Mouse (Mus musculus): Measurements from ENCODE around the gene Begain. TPM values are rescaled to one million over a fixed set of nuclear protein-coding genes. Genes with fewer than 3 reads are reported as not detected.

The Begain gene
- 16.4 and 20.4 TPM in 2 replicates for polyA plus RNA-seq (2014; fragmentation: Nextera tagmentation; extraction: Ambion mirVana)

- H3K9ac ChIP-seq (ENCODE audit: low read length), result peak within 1 kb of the TSS; percentile 80
- peak within 1 kb of the TSS; percentile 84 for H3K4me2 ChIP-seq (ENCODE audit: low read length)
- WGBS, result 2% methylated on average over 33 of the region's 48 CpGs
- H3K27ac ChIP-seq (ENCODE audit: low read depth, low read length), result 0 out of 2 replicates have a peak within 1 kb of the TSS, but pooled peaks have one; percentile 14
- 0 out of 2 replicates have a peak, but pooled peaks cover 6% of the 10 kb centered on the region for H3K27me3 ChIP-seq (replicated peaks; ENCODE audit: control insufficient read depth, insufficient read depth, low read length)
- DNase-seq (ENCODE audit: low spot score) (peak; percentile 29), ATAC-seq (peak; percentile 71)
- no peaks in the 10 kb centered on the region for H3K36me3 ChIP-seq (ENCODE audit: control insufficient read depth, insufficient read depth, low read length)
- peaks cover 5% of the 10 kb centered on the region; the same call in 1 of the 2 replicates for H3K4me1 ChIP-seq (ENCODE audit: control insufficient read depth, insufficient read depth, low read length)
- peak within 1 kb of the TSS; percentile 51 for H3K4me3 ChIP-seq (ENCODE audit: low read depth, low read length)
- no peaks in the 10 kb centered on the region for H3K9me3 ChIP-seq (replicated peaks; ENCODE audit: control insufficient read depth, low read length)
Measured at GRCm38 (mm10) chr12:109068167-109068653, at the start of gene Begain. Gene Begain (minus strand): TSS chr12:109068217.

- ATAC-seq (no peak), DNase-seq (ENCODE audit: low spot score) (no peak)
- Histone ChIP-seq H3K27ac (ENCODE audit: low read depth, low read length) (no peak overlapping the region), H3K4me3 (ENCODE audit: low read depth, low read length) (no peak overlapping the region), H3K9me3 (replicated peaks; ENCODE audit: control insufficient read depth, low read length) (no peaks in the 10 kb centered on the region), H3K9ac (ENCODE audit: low read length) (no peak overlapping the region), H3K27me3 (replicated peaks; ENCODE audit: control insufficient read depth, insufficient read depth, low read length) (no peaks in the 10 kb centered on the region), H3K4me1 (ENCODE audit: control insufficient read depth, insufficient read depth, low read length) (peaks cover 13% of the 10 kb centered on the region), H3K36me3 (ENCODE audit: control insufficient read depth, insufficient read depth, low read length) (no peaks in the 10 kb centered on the region), H3K4me2 (ENCODE audit: low read length) (no peak overlapping the region)
- 70% methylated on average over 8 of the region's 8 CpGs for WGBS
Measured at GRCm38 (mm10) chr12:109115707-109116106, 47.7 kb upstream of the Begain start.

DNA sequence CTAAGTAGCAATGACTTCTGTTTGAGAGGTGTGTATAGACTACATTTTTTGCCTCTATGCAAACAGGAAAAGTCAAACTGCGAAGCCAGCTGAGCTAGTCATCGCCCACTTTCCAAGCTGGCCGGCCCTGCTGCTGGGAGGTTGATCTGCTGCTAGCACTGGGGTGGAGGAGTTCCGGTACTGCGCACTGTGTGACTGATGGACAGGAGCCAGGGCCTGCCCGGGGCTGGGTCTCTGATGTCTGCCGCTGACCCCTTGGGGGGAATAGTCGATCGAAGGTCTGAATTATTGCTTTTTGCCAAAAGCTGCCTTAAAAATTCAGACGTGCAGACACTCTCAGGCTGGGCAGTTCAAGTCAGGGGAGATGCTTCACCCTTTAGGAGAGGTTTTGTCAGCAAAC is 47.1 kb upstream of the Begain start:
- Histone ChIP-seq H3K27ac (ENCODE audit: low read depth, low read length) (no peak overlapping the region), H3K36me3 (ENCODE audit: control insufficient read depth, insufficient read depth, low read length) (no peaks in the 10 kb centered on the region), H3K4me2 (ENCODE audit: low read length) (no peak overlapping the region), H3K9ac (ENCODE audit: low read length) (no peak overlapping the region), H3K4me1 (ENCODE audit: control insufficient read depth, insufficient read depth, low read length) (peaks cover 13% of the 10 kb centered on the region), H3K9me3 (replicated peaks; ENCODE audit: control insufficient read depth, low read length) (no peaks in the 10 kb centered on the region), H3K27me3 (replicated peaks; ENCODE audit: control insufficient read depth, insufficient read depth, low read length) (no peaks in the 10 kb centered on the region), H3K4me3 (ENCODE audit: low read depth, low read length) (no peak overlapping the region)
- DNase-seq (ENCODE audit: low spot score) (no peak), ATAC-seq (no peak)
- WGBS, result 90% methylated on average over 10 of the region's 10 CpGs

DNA sequence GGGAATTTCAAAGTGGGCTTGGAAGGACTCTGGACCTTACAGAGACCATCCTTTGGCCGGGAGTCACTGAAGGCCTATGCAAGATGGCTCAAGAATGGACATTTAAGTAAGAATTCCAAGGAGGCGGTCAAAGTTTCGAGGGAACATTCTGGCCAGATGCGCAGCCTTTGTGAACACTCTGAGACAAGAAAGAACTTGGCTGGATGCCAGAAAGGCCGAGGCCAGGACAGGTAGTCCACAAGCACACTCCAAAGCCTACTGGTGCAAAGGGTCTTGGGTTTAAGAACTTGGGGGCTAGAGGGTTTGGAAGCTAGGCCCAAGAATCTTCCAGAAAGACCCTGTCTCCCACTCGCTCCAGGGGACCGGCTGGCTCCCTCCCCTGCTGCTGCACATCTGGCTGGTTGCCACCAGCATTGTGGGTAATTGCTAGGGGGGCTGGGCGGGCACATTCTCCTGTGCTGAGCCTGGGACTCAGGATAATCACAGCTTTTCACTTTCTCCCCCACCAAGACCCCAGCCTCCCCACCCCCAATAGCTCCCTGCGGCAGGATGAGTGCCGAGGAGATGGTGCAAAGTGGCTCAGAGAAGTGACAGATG is 45.1 kb upstream of the Begain start:
- Histone ChIP-seq H3K9me3 (replicated peaks; ENCODE audit: control insufficient read depth, low read length) (no peaks in the 10 kb centered on the region), H3K27me3 (replicated peaks; ENCODE audit: control insufficient read depth, insufficient read depth, low read length) (no peaks in the 10 kb centered on the region), H3K4me1 (ENCODE audit: control insufficient read depth, insufficient read depth, low read length) (peaks cover 13% of the 10 kb centered on the region), H3K4me3 (ENCODE audit: low read depth, low read length) (no peak overlapping the region), H3K27ac (ENCODE audit: low read depth, low read length) (peak overlapping the region; percentile 35), H3K36me3 (ENCODE audit: control insufficient read depth, insufficient read depth, low read length) (no peaks in the 10 kb centered on the region), H3K9ac (ENCODE audit: low read length) (no peak overlapping the region), H3K4me2 (ENCODE audit: low read length) (no peak overlapping the region)
- 32% methylated on average over 10 of the region's 10 CpGs for WGBS
- ATAC-seq, result peak; percentile 80
- DNase-seq (ENCODE audit: low spot score), result peak; percentile 73

- peak; percentile 48 for ATAC-seq
- Histone ChIP-seq H3K27me3 (replicated peaks; ENCODE audit: control insufficient read depth, insufficient read depth, low read length) (no peaks in the 10 kb centered on the region), H3K9ac (ENCODE audit: low read length) (no peak overlapping the region), H3K4me3 (ENCODE audit: low read depth, low read length) (no peak overlapping the region), H3K4me2 (ENCODE audit: low read length) (no peak overlapping the region), H3K4me1 (ENCODE audit: control insufficient read depth, insufficient read depth, low read length) (peaks cover 13% of the 10 kb centered on the region), H3K27ac (ENCODE audit: low read depth, low read length) (peak overlapping the region; percentile 35), H3K36me3 (ENCODE audit: control insufficient read depth, insufficient read depth, low read length) (no peaks in the 10 kb centered on the region), H3K9me3 (replicated peaks; ENCODE audit: control insufficient read depth, low read length) (no peaks in the 10 kb centered on the region)
- WGBS, result 21% methylated on average over 9 of the region's 9 CpGs
- DNase-seq (ENCODE audit: low spot score), result peak; percentile 56
Measured at GRCm38 (mm10) chr12:109112354-109112995, 44.5 kb upstream of the Begain start.

DNA sequence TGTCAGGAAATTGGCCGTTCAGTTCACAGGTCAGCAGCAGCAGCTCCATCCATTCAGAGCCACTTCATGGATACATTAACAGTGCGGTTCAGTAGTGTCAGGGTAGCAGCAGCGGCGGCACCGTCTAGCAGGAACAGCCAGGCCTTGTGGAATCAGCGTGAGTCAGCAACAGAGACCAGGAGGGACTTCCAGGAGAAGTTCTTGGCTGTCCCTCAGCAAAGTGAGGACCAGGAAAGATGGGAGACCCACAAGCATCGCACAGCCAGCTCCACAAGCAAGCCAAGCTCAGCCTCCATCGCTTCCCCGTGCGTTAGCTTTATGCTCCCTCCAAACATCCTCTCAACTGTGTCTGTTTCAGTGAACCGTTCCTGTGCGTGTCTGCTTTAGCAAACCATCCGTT is 40.9 kb upstream of the Begain start:
- 88% methylated on average over 13 of the region's 13 CpGs for WGBS

GRCm38 (mm10) chr12:109100381-109100780 is 32.4 kb upstream of the Begain start:
- no peaks in the 10 kb centered on the region for H3K36me3 ChIP-seq (ENCODE audit: control insufficient read depth, insufficient read depth, low read length)
- H3K4me3 ChIP-seq (ENCODE audit: low read depth, low read length), result no peak overlapping the region
- no peaks in the 10 kb centered on the region for H3K9me3 ChIP-seq (replicated peaks; ENCODE audit: control insufficient read depth, low read length)
- H3K4me1 ChIP-seq (ENCODE audit: control insufficient read depth, insufficient read depth, low read length), result no peaks in the 10 kb centered on the region
- no peak overlapping the region for H3K27ac ChIP-seq (ENCODE audit: low read depth, low read length)
- DNase-seq (ENCODE audit: low spot score) (no peak), ATAC-seq (no peak)
- H3K9ac ChIP-seq (ENCODE audit: low read length), result no peak overlapping the region
- H3K27me3 ChIP-seq (replicated peaks; ENCODE audit: control insufficient read depth, insufficient read depth, low read length), result no peaks in the 10 kb centered on the region
- H3K4me2 ChIP-seq (ENCODE audit: low read length), result no peak overlapping the region
- 81% methylated on average over 7 of the region's 7 CpGs for WGBS

More for the DNA sequence above, 40.9 kb upstream of the Begain start:
- H3K9ac ChIP-seq (ENCODE audit: low read length), result no peak overlapping the region
- ATAC-seq (no peak), DNase-seq (ENCODE audit: low spot score) (no peak)
- H3K27me3 ChIP-seq (replicated peaks; ENCODE audit: control insufficient read depth, insufficient read depth, low read length), result no peaks in the 10 kb centered on the region
- peaks cover 13% of the 10 kb centered on the region for H3K4me1 ChIP-seq (ENCODE audit: control insufficient read depth, insufficient read depth, low read length)
- no peaks in the 10 kb centered on the region for H3K36me3 ChIP-seq (ENCODE audit: control insufficient read depth, insufficient read depth, low read length)
- H3K4me2 ChIP-seq (ENCODE audit: low read length), result no peak overlapping the region
- H3K27ac ChIP-seq (ENCODE audit: low read depth, low read length), result no peak overlapping the region
- H3K4me3 ChIP-seq (ENCODE audit: low read depth, low read length), result no peak overlapping the region
- no peaks in the 10 kb centered on the region for H3K9me3 ChIP-seq (replicated peaks; ENCODE audit: control insufficient read depth, low read length)

- Histone ChIP-seq H3K4me1 (ENCODE audit: control insufficient read depth, insufficient read depth, low read length) (peaks cover 3% of the 10 kb centered on the region), H3K9ac (ENCODE audit: low read length) (no peak overlapping the region), H3K9me3 (replicated peaks; ENCODE audit: control insufficient read depth, low read length) (no peaks in the 10 kb centered on the region), H3K27me3 (replicated peaks; ENCODE audit: control insufficient read depth, insufficient read depth, low read length) (no peaks in the 10 kb centered on the region), H3K4me2 (ENCODE audit: low read length) (no peak overlapping the region), H3K4me3 (ENCODE audit: low read depth, low read length) (no peak overlapping the region), H3K27ac (ENCODE audit: low read depth, low read length) (no peak overlapping the region), H3K36me3 (ENCODE audit: control insufficient read depth, insufficient read depth, low read length) (no peaks in the 10 kb centered on the region)
- DNase-seq (ENCODE audit: low spot score), result no peak
- WGBS, result 72% methylated on average over 13 of the region's 13 CpGs
- ATAC-seq, result no peak
Measured at GRCm38 (mm10) chr12:109090456-109091130, 22.6 kb upstream of the Begain start.

Measured in forebrain, embryonic 14.5 days (tissue).